Comparison of ENCODE assay signal across 23 mouse cellular contexts in the genomic region with DNA sequence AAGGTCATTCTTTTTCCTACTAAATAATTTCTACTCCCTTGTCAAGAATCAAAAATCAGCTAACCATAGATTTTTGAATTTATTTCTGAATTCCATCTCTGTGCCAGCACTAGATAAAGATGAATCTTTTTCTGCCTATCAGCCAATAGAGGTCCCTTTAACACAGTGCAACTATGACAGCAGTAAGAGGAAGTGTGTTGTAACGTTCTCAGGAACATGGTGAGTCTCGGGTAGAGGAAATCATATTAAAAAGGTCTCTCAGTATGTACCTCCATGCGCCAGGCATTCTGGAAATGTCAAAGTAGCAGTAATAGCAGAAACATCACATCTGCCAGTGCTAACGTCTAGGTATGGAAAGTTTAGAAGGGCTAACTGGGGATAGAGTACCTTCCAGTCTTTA. TPM values are rescaled to one million over a fixed set of nuclear protein-coding genes. Genes with fewer than 3 reads are reported as not detected.
DNase-seq lines count a peak whose midpoint lies in the region; ATAC-seq and TF ChIP-seq lines count a peak whose summit lies in the region.
"Had no signal": no experiment of that assay in that cellular context is flagged by ENCODE, and none has a peak within 500 bp of the region (broad histone marks: within the 10 kb centered on the region; RNA-seq: fewer than 3 reads in every experiment).

No protein-coding gene starts in this region.

- peaks cover 0 to 5% of the 10 kb centered on the region in 2 experiments; a peak in 3 of 4 replicates for H3K36me3 ChIP-seq in MEL (ENCODE audit: control insufficient read depth in 1 of 2, insufficient read depth in 2 of 2, low read length in 2 of 2)
- no peaks in the 10 kb centered on the region; the same call in 1 of the 2 replicates for H3K36me3 ChIP-seq in splenic B cell, adult 2 months (ENCODE audit: control insufficient read depth, insufficient read depth, low read length, poor library complexity, severe bottlenecking)
- H3K36me3 ChIP-seq: heart, embryonic 15.5 days had no signal

- peak in 1 of 3 experiments; percentile 16; a peak in 1 of 6 replicates for TF ChIP-seq CTCF in MEL (IDR thresholded peaks at IDR 0.05 in 2 of 3, conservative IDR thresholded peaks at IDR 0.05 in 1 of 3; ENCODE audit: control insufficient read depth in 1 of 3, insufficient read depth in 1 of 3, low read depth in 2 of 3, low read length in 3 of 3, poor library complexity in 1 of 3, severe bottlenecking in 1 of 3)

- TF ChIP-seq RAD21 in MEL (IDR thresholded peaks at IDR 0.05; ENCODE audit: low read depth, low read length), result peak; percentile 20

- no peaks in the 10 kb centered on the region for H3K9me3 ChIP-seq in MEL (replicated peaks; ENCODE audit: insufficient read depth, low read length)
- H3K9me3 ChIP-seq: embryonic facial prominence, embryonic 10.5 days; forebrain, embryonic 10.5 days; G1E; heart, embryonic 15.5 days; hindbrain, embryonic 15.5 days had no signal

- H3K79me2 ChIP-seq in MEL (ENCODE audit: control insufficient read depth, insufficient read depth, low read length, poor library complexity), result no peaks in the 10 kb centered on the region

- H3K4me1 ChIP-seq in MEL (ENCODE audit: control insufficient read depth in 1 of 2, insufficient read depth in 2 of 2, low read length in 2 of 2), result no peaks in the 10 kb centered on the region
- H3K4me1 ChIP-seq: embryonic facial prominence, embryonic 10.5 days; forebrain, embryonic 10.5 days; heart, embryonic 15.5 days; hindbrain, embryonic 15.5 days had no signal

- no peak overlapping the region for H3K4me3 ChIP-seq in MEL (ENCODE audit: control insufficient read depth in 1 of 2, insufficient read depth in 1 of 2, low read depth in 2 of 2, low read length in 2 of 2)
- H3K4me3 ChIP-seq: embryonic facial prominence, embryonic 10.5 days; erythroblast, embryonic 14.5 days; forebrain, embryonic 10.5 days; gastrocnemius, adult 2 months; heart, adult 2 months; heart, embryonic 15.5 days; hindbrain, embryonic 15.5 days had no signal

- no peak overlapping the region for H3K9ac ChIP-seq in MEL (ENCODE audit: control insufficient read depth, low read depth, low read length, poor library complexity, severe bottlenecking)
- H3K9ac ChIP-seq: heart, embryonic 15.5 days; hindbrain, embryonic 15.5 days had no signal

- no peak overlapping the region for H3K27ac ChIP-seq in MEL (ENCODE audit: control insufficient read depth, low read depth, low read length)
- H3K27ac ChIP-seq: embryonic facial prominence, embryonic 10.5 days; forebrain, embryonic 10.5 days; gastrocnemius, adult 2 months; heart, adult 2 months; heart, embryonic 15.5 days; hindbrain, embryonic 15.5 days had no signal

- ATAC-seq in megakaryocyte, adult 5-6 weeks (ENCODE audit: poor library complexity, severe bottlenecking), result peak; percentile 93
- ATAC-seq: CD4-positive, CD25-positive, alpha-beta regulatory T cell, adult 4 months; forebrain, embryonic 14.5 days had no signal

- no peak for TF ChIP-seq POLR2A in MEL (IDR thresholded peaks at IDR 0.05; ENCODE audit: control insufficient read depth in 1 of 2, insufficient read depth in 1 of 2, low read depth in 1 of 2, low read length in 2 of 2, poor library complexity in 1 of 2)

- H3K27me3 ChIP-seq in MEL (ENCODE audit: control insufficient read depth in 1 of 2, insufficient read depth in 2 of 2, low read length in 2 of 2), result no peaks in the 10 kb centered on the region
- H3K27me3 ChIP-seq in splenic B cell, adult 2 months (ENCODE audit: control insufficient read depth, insufficient read depth, low read length, poor library complexity, severe bottlenecking), result no peaks in the 10 kb centered on the region
- H3K27me3 ChIP-seq: heart, embryonic 15.5 days; hindbrain, embryonic 15.5 days had no signal

- intact Hi-C loops in gastrocnemius, postnatal 36 days (cut with DNase I), result no loop called here

- no peak for TF ChIP-seq EP300 in MEL (IDR thresholded peaks at IDR 0.05; ENCODE audit: low read depth in 1 of 2, low read length in 2 of 2)

- DNase-seq in 416B (ENCODE audit: low read depth) (peak; percentile 69), MEL (ENCODE audit: low read depth, low spot score) (peak; percentile 60)
- DNase-seq in splenic B cell, adult 2 months (ENCODE audit: low read depth, low spot score), result peak; percentile 24
- no peak for DNase-seq in kidney, adult 18-20 months
- DNase-seq in gastrocnemius, postnatal 36 days, result no peak
- DNase-seq: adrenal gland, postnatal 14 days; B cell, adult 2 months; cerebellum, adult 11-12 months; cerebellum, adult 9-10 months; cerebellum, postnatal 36 days; gastrocnemius, adult 2 months; gastrocnemius, postnatal 25 days; heart, adult 2 months had no signal

TF ChIP-seq in MEL, 35 proteins besides CTCF, POLR2A, EP300 and RAD21:
- TF ChIP-seq CHD1 (IDR thresholded peaks at IDR 0.05; ENCODE audit: low read depth, low read length) (no peak), GATA1 (IDR thresholded peaks at IDR 0.05; ENCODE audit: low read depth, low read length) (peak; percentile 29; the same call in 1 of the 2 replicates), SIN3A (IDR thresholded peaks at IDR 0.05; ENCODE audit: low read length) (no peak), MEF2A (IDR thresholded peaks at IDR 0.05; ENCODE audit: extremely low read depth, insufficient replicate concordance, low read depth, low read length, poor library complexity, severe bottlenecking) (no peak), ELF1 (IDR thresholded peaks at IDR 0.05; ENCODE audit: low read depth, low read length) (no peak), KAT2A (conservative IDR thresholded peaks at IDR 0.05; ENCODE audit: low read depth, low read length) (no peak), TCF12 (IDR thresholded peaks at IDR 0.05; ENCODE audit: low read depth, low read length) (no peak), JUND (IDR thresholded peaks at IDR 0.05; ENCODE audit: low read depth, low read length) (no peak), SMC3 (IDR thresholded peaks at IDR 0.05; ENCODE audit: low read depth, low read length) (peak; percentile 19; the same call in 1 of the 2 replicates), MXI1 (IDR thresholded peaks at IDR 0.05; ENCODE audit: low read depth, low read length) (no peak)
TF ChIP-seq in MEL: peak in this region for 2.

RNA-seq across cellular contexts. Expression of a gene that starts 6.6 kb away (rescaled TPM):
- total RNA-seq in MEL (2012; rRNA removed), result 19.3 and 22.1 TPM in 2 replicates
- 10 to 100 TPM in 1 of 2 experiments, not detected in 1; 39.2 TPM for polyA plus RNA-seq in MEL (2012; ENCODE audit: insufficient read depth in 1 of 2, insufficient read length in 2 of 2, low read depth in 1 of 2, low replicate concordance in 2 of 2, missing spikeins in 1 of 2)
- total RNA-seq in megakaryocyte, adult 5-6 weeks (2015), result 18.7 and 21.5 TPM in 2 replicates
- total RNA-seq in megakaryocyte, adult 5-6 weeks (2017), result 8.7 and 11.7 TPM in 2 replicates
- 1 to 10 TPM; 6.6 to 6.7 TPM for total RNA-seq in gastrocnemius, postnatal 36 days (2021)

RNA-seq across cellular contexts. Expression of a gene that starts 6.6 kb away (rescaled TPM):
- 48.5 and 54.9 TPM in 2 replicates for total RNA-seq in MEL (2012; rRNA removed)
- polyA plus RNA-seq in MEL (2012; ENCODE audit: insufficient read depth in 1 of 2, insufficient read length in 2 of 2, low read depth in 1 of 2, low replicate concordance in 2 of 2, missing spikeins in 1 of 2), result 10 to 100 TPM in 1 of 2 experiments, not detected in 1; 76.4 TPM
- total RNA-seq in megakaryocyte, adult 5-6 weeks (2015), result 78.9 and 80.8 TPM in 2 replicates
- 110 and 120 TPM in 2 replicates for total RNA-seq in megakaryocyte, adult 5-6 weeks (2017)
- 10 to 100 TPM; 11.1 to 13.1 TPM for total RNA-seq in gastrocnemius, postnatal 36 days (2021)

RNA-seq across cellular contexts. Expression of a gene that starts 24.0 kb away (rescaled TPM):
- 1.5 and 1.9 TPM in 2 replicates for total RNA-seq in MEL (2012; rRNA removed)
- polyA plus RNA-seq in MEL (2012; ENCODE audit: insufficient read depth in 1 of 2, insufficient read length in 2 of 2, low read depth in 1 of 2, low replicate concordance in 2 of 2, missing spikeins in 1 of 2), result 1 to 10 TPM in 1 of 2 experiments, not detected in 1; 9.5 TPM
- 14.0 and 17.4 TPM in 2 replicates for total RNA-seq in megakaryocyte, adult 5-6 weeks (2015)
- 6.3 and 9.9 TPM in 2 replicates for total RNA-seq in megakaryocyte, adult 5-6 weeks (2017)
- 1 to 10 TPM; 7.2 to 8.9 TPM for total RNA-seq in gastrocnemius, postnatal 36 days (2021)

RNA-seq across cellular contexts. Expression of a gene that starts 33.3 kb away (rescaled TPM):
- total RNA-seq in MEL (2012; rRNA removed), result 10.5 and 11.3 TPM in 2 replicates
- 10 to 100 TPM in 1 of 2 experiments, not detected in 1; 11.3 TPM for polyA plus RNA-seq in MEL (2012; ENCODE audit: insufficient read depth in 1 of 2, insufficient read length in 2 of 2, low read depth in 1 of 2, low replicate concordance in 2 of 2, missing spikeins in 1 of 2)
- total RNA-seq in megakaryocyte, adult 5-6 weeks (2015), result 5.2 and 5.9 TPM in 2 replicates
- 6.8 and 15.6 TPM in 2 replicates for total RNA-seq in megakaryocyte, adult 5-6 weeks (2017)
- total RNA-seq in gastrocnemius, postnatal 36 days (2021), result 1 to 10 TPM; 4.6 to 7.3 TPM

RNA-seq across cellular contexts. Expression of a gene that starts 39.2 kb away (rescaled TPM):
- total RNA-seq in MEL (2012; rRNA removed), result 31.2 and 33.9 TPM in 2 replicates
- 10 to 100 TPM in 1 of 2 experiments, not detected in 1; 29.6 TPM for polyA plus RNA-seq in MEL (2012; ENCODE audit: insufficient read depth in 1 of 2, insufficient read length in 2 of 2, low read depth in 1 of 2, low replicate concordance in 2 of 2, missing spikeins in 1 of 2)
- total RNA-seq in megakaryocyte, adult 5-6 weeks (2015), result 0.02 and 0.57 TPM in 2 replicates
- total RNA-seq in megakaryocyte, adult 5-6 weeks (2017), result 0.04 and 0.77 TPM in 2 replicates
- not detected for total RNA-seq in gastrocnemius, postnatal 36 days (2021)
- total RNA-seq: gastrocnemius, adult 2 months; gastrocnemius, postnatal 25 days; heart, adult 2 months; heart, postnatal 25 days had no signal

Comparison
In these comparisons a context has a peak if more than half of its experiments do, and no peak if none do; other contexts are left out.
1. DNase-seq: peak in 416B (single experiment), MEL (single experiment) and splenic B cell, adult 2 months (single experiment); none in kidney, adult 18-20 months (single experiment) and gastrocnemius, postnatal 36 days (0 of 2).